Mouse (Mus musculus): ENCODE measurements around the gene Ttll9. TPM values are rescaled to one million over a fixed set of nuclear protein-coding genes. Genes with fewer than 3 reads are reported as not detected.
A peak's percentile ranks its signal among the peaks of the same experiment; 100 is the strongest.

Ttll9 gene
- polyA plus RNA-seq, 2 experiments: 0.08 to 0.11 TPM

- peaks cover 33% of the 10 kb centered on the region for H3K27me3 ChIP-seq (ENCODE audit: control insufficient read depth, insufficient read depth, low read length)
- DNase-seq (ENCODE audit: low read depth in 3 of 3, low spot score in 3 of 3): no peak
- no peaks in the 10 kb centered on the region for H3K4me1 ChIP-seq (replicated peaks; ENCODE audit: control insufficient read depth in 2 of 2, insufficient read depth in 2 of 2, low read length in 1 of 2)
- H3K36me3 ChIP-seq (replicated peaks; ENCODE audit: control insufficient read depth, insufficient read depth, low read depth): no peaks in the 10 kb centered on the region
- WGBS (ENCODE audit: insufficient replicate concordance): 23% methylated on average over 13 of the region's 13 CpGs
- peak overlapping the region; percentile 63 for H3K4me2 ChIP-seq (ENCODE audit: low read depth)
- TF ChIP-seq EP300 (IDR thresholded peaks at IDR 0.05; ENCODE audit: low read depth) (no peak), CTCF (IDR thresholded peaks at IDR 0.05; ENCODE audit: low read depth) (no peak)
- H3K27ac ChIP-seq: no peak overlapping the region
- peak overlapping the region in 1 of 2 experiments; percentile 47; a peak in 2 of 4 replicates for H3K4me3 ChIP-seq (ENCODE audit: insufficient read depth in 1 of 2, low read depth in 2 of 2, low read length in 2 of 2)
- ATAC-seq (ENCODE audit: insufficient read depth): no peak
- no peaks in the 10 kb centered on the region for H3K9me3 ChIP-seq (ENCODE audit: control insufficient read depth, low read length)
- no peak overlapping the region for H3K9ac ChIP-seq (replicated peaks)
Observed at GRCm38 (mm10) chr2:152951850-152952720, 10.2 kb upstream of the Ttll9 start.

DNA sequence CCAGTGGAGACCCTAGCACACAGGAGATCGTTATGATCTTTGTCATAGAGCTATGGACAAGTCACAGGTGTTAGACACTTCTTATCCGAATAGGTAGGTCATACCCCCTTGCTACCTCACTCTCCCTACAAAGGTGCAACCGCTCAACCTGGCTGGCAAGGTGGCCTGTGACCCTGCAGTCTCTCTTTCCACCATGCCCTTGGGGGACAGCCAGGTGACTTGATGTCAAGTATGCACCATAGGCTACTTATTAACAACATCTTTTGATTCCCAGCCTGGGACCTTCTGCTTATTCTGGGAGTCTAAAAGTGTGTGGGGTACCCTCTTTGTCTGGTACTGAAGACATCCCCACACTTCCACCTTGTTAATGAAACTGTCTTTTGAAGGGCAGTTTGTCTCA, 4.2 kb upstream of the Ttll9 start:
- Histone ChIP-seq H3K27ac (no peak overlapping the region), H3K9ac (replicated peaks) (no peak overlapping the region), H3K36me3 (replicated peaks; ENCODE audit: control insufficient read depth, insufficient read depth, low read depth) (no peaks in the 10 kb centered on the region), H3K9me3 (ENCODE audit: control insufficient read depth, low read length) (no peaks in the 10 kb centered on the region), H3K4me3 (ENCODE audit: insufficient read depth in 1 of 2, low read depth in 2 of 2, low read length in 2 of 2) (no peak overlapping the region), H3K4me2 (ENCODE audit: low read depth) (no peak overlapping the region), H3K27me3 (ENCODE audit: control insufficient read depth, insufficient read depth, low read length) (peaks cover 15% of the 10 kb centered on the region), H3K4me1 (replicated peaks; ENCODE audit: control insufficient read depth in 2 of 2, insufficient read depth in 2 of 2, low read length in 1 of 2) (no peaks in the 10 kb centered on the region)
- DNase-seq (ENCODE audit: low read depth in 3 of 3, low spot score in 3 of 3) (no peak), ATAC-seq (ENCODE audit: insufficient read depth) (no peak)
- 46% methylated on average over 3 of the region's 3 CpGs for WGBS (ENCODE audit: insufficient replicate concordance)
- TF ChIP-seq CTCF (IDR thresholded peaks at IDR 0.05; ENCODE audit: low read depth) (no peak), EP300 (IDR thresholded peaks at IDR 0.05; ENCODE audit: low read depth) (no peak)

GRCm38 (mm10) chr2:152965555-152965954, 3.3 kb downstream of the Ttll9 start:
- no peak overlapping the region for H3K27ac ChIP-seq
- H3K36me3 ChIP-seq (replicated peaks; ENCODE audit: control insufficient read depth, insufficient read depth, low read depth): no peaks in the 10 kb centered on the region
- 48% methylated on average over 4 of the region's 4 CpGs for WGBS (ENCODE audit: insufficient replicate concordance)
- no peak overlapping the region for H3K4me3 ChIP-seq (ENCODE audit: insufficient read depth in 1 of 2, low read depth in 2 of 2, low read length in 2 of 2)
- no peaks in the 10 kb centered on the region for H3K4me1 ChIP-seq (replicated peaks; ENCODE audit: control insufficient read depth in 2 of 2, insufficient read depth in 2 of 2, low read length in 1 of 2)
- TF ChIP-seq EP300 (IDR thresholded peaks at IDR 0.05; ENCODE audit: low read depth): no peak
- no peak for TF ChIP-seq CTCF (IDR thresholded peaks at IDR 0.05; ENCODE audit: low read depth)
- no peak overlapping the region for H3K4me2 ChIP-seq (ENCODE audit: low read depth)
- peaks cover 7% of the 10 kb centered on the region for H3K27me3 ChIP-seq (ENCODE audit: control insufficient read depth, insufficient read depth, low read length)
- no peaks in the 10 kb centered on the region for H3K9me3 ChIP-seq (ENCODE audit: control insufficient read depth, low read length)
- no peak overlapping the region for H3K9ac ChIP-seq (replicated peaks)
- ATAC-seq (ENCODE audit: insufficient read depth) (no peak), DNase-seq (ENCODE audit: low read depth in 3 of 3, low spot score in 3 of 3) (no peak)

GRCm38 (mm10) chr2:152976991-152977390, 14.7 kb downstream of the Ttll9 start:
- no peak for TF ChIP-seq EP300 (IDR thresholded peaks at IDR 0.05; ENCODE audit: low read depth)
- TF ChIP-seq CTCF (IDR thresholded peaks at IDR 0.05; ENCODE audit: low read depth): no peak
- Histone ChIP-seq H3K27ac (no peak overlapping the region), H3K4me2 (ENCODE audit: low read depth) (no peak overlapping the region), H3K4me3 (ENCODE audit: insufficient read depth in 1 of 2, low read depth in 2 of 2, low read length in 2 of 2) (no peak overlapping the region), H3K36me3 (replicated peaks; ENCODE audit: control insufficient read depth, insufficient read depth, low read depth) (no peaks in the 10 kb centered on the region), H3K27me3 (ENCODE audit: control insufficient read depth, insufficient read depth, low read length) (no peaks in the 10 kb centered on the region), H3K4me1 (replicated peaks; ENCODE audit: control insufficient read depth in 2 of 2, insufficient read depth in 2 of 2, low read length in 1 of 2) (peaks cover 0 to 2% of the 10 kb centered on the region in 2 experiments; a peak in 1 of 4 replicates), H3K9me3 (ENCODE audit: control insufficient read depth, low read length) (no peaks in the 10 kb centered on the region), H3K9ac (replicated peaks) (no peak overlapping the region)
- WGBS (ENCODE audit: insufficient replicate concordance): 38% methylated on average over 3 of the region's 3 CpGs
- DNase-seq (ENCODE audit: low read depth in 3 of 3, low spot score in 3 of 3) (no peak), ATAC-seq (ENCODE audit: insufficient read depth) (no peak)

GRCm38 (mm10) chr2:152985582-152985981, 23.3 kb downstream of the Ttll9 start:
- Histone ChIP-seq H3K4me1 (replicated peaks; ENCODE audit: control insufficient read depth in 2 of 2, insufficient read depth in 2 of 2, low read length in 1 of 2) (no peaks in the 10 kb centered on the region), H3K27ac (no peak overlapping the region), H3K9ac (replicated peaks) (no peak overlapping the region), H3K36me3 (replicated peaks; ENCODE audit: control insufficient read depth, insufficient read depth, low read depth) (no peaks in the 10 kb centered on the region), H3K4me2 (ENCODE audit: low read depth) (no peak overlapping the region), H3K9me3 (ENCODE audit: control insufficient read depth, low read length) (no peaks in the 10 kb centered on the region), H3K27me3 (ENCODE audit: control insufficient read depth, insufficient read depth, low read length) (no peaks in the 10 kb centered on the region), H3K4me3 (ENCODE audit: insufficient read depth in 1 of 2, low read depth in 2 of 2, low read length in 2 of 2) (no peak overlapping the region)
- 50% methylated on average over 1 of the region's 1 CpGs for WGBS (ENCODE audit: insufficient replicate concordance)
- DNase-seq (ENCODE audit: low read depth in 3 of 3, low spot score in 3 of 3): no peak
- ATAC-seq (ENCODE audit: insufficient read depth): no peak
- TF ChIP-seq CTCF (IDR thresholded peaks at IDR 0.05; ENCODE audit: low read depth): no peak
- TF ChIP-seq EP300 (IDR thresholded peaks at IDR 0.05; ENCODE audit: low read depth): no peak

Data from liver, embryonic 14.5 days (tissue).